Mouse (Mus musculus): ENCODE measurements at regions not wholly inside any gene's neighbourhood (a gene's known extent, or its start where the extent isn't known, plus 50 kb on each side); places are given as distances from the start of the nearest gene placed in this dataset.

GRCm38 (mm10) chr12:56275556-56276242, 70.0 kb downstream of the Mbip start:
- peak; percentile 98 for ATAC-seq (ENCODE audit: low TSS enrichment)

DNA sequence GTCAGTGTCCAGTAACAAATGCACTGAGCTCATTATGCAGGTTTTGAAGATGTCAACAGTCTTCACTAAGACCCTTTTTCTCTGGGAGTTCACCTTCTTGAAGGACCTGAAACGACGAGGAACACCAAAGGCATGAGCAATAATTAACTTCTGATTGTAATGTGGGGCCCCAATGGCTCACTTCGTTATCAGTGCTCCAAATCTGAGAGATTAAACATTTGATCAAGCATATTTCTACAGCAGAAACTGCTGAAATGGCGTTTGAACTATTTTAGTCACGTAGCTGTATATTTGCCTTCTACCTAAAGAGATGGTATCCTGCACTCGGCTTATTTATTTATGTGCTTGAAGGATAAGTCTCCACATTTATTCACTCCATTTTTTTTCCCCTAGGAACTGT, 80.6 kb downstream of the Mbip start:
- no peak for ATAC-seq (ENCODE audit: low TSS enrichment)

- ATAC-seq (ENCODE audit: low TSS enrichment): no peak
Measured at GRCm38 (mm10) chr12:56261471-56261870, 84.2 kb downstream of the Mbip start.

- ATAC-seq (ENCODE audit: low TSS enrichment): peak; percentile 50
Measured at GRCm38 (mm10) chr12:56258401-56259050, 87.2 kb downstream of the Mbip start.

DNA sequence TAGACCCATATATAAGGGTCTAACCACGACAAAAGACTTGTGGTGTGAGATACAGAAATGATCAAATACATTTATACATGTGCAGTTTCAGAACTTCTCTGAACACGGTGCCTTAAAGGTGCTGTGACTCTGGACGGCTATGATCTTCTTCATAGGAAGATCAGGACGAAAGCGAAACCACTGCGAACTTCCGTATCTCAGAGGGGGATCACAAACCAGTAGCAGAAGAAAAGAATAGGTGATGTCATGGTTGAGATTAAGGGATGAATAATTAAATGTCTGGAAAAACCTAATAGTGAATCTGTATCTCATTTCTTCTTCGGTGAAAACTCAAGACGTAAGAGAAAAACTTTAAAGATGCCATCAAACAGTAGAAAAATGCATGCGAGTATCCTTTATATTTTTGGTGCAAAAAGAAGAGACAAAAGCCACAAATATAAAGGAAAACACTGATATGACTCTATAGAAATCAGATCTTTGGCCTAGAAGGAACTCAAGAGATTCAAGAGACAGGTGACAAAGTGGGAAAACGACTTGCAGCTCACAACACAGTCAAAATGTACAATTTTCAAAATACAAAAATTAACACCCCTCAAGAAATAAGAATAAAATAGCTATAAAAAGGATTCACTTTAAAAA, 89.3 kb downstream of the Mbip start:
- ATAC-seq (ENCODE audit: low TSS enrichment): no peak

DNA sequence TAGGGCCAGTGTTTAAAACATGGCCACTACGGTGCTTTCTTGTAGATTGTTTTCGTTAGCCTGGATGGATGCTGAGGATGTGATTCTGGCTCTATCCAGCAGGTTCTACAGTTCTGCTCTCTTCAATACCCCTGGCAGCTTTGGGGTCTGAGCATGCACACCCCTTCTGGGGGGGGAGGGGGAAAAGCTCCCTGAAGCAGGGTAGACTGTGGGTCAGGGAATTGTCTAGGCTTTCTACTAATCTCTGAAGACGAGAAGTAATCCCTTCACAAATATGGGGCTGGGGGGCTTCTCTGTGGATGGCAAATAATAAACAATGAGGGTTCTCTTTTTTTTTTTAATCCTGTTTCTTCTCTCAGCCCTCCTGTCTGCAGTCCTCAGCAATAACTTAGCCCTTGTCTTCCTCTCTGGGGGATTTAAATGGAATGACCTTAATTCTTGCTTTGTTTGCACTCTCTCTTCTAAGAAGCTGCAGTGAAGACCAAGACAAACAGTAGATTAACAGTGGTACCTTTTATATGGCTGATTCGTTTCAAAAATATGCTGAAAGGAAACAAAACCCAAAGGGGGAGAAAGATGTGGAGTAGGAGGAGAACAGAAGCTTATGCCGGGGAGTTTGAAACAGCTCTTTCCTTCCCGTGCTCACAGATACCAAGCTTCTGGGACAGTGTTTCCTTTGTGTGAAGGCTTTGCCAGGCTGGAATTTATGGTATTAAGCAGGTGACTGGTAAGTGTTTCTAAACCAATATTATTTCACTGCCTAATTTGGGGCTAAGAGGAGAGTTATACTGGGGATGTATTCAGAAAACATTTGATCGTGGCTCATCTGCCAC, 92.9 kb downstream of the Mbip start:
- ATAC-seq (ENCODE audit: low TSS enrichment): no peak; the same call in 1 of the 2 replicates

DNA sequence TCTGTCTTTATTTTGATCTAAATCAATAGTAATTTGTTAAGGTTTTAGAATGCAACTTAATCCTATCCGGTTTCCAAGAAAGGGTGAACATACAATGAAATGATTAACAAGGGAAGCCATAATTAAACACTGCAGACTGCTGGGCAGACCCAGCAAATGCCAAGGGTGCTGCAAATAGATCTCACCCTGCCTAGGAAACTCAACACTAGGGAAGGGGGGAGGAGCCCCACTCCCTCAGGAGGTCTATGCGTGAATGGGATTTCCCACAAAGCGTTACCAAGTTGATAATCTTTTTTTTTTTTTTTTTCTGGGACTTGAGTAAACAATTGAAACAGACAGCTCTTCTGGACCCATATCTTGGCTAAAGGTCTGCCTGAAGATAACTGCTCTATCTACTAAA, 95.4 kb downstream of the Mbip start:
- no peak for ATAC-seq (ENCODE audit: low TSS enrichment)

GRCm38 (mm10) chr12:56246406-56246805, 99.3 kb downstream of the Mbip start:
- ATAC-seq (ENCODE audit: low TSS enrichment): no peak

DNA sequence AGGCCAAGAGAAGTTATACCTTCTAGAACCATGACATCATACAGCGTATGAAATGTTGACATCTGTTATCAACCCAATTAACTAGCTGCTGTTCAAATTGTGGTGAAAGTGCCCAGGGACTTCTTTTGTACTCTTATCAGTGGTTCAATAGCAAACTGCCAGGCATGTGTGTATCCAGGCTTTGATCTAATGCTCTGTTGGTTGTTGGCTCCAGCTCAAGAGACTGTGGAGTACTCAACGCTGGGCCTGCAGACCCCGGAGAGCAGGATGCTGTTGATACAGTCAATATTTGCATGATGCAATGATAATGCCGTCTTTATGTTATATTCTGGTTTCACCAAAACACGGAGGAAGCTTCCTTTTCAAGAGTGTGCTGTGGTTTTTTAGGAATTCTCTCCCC, 102.9 kb downstream of the Mbip start:
- no peak for ATAC-seq (ENCODE audit: low TSS enrichment)

DNA sequence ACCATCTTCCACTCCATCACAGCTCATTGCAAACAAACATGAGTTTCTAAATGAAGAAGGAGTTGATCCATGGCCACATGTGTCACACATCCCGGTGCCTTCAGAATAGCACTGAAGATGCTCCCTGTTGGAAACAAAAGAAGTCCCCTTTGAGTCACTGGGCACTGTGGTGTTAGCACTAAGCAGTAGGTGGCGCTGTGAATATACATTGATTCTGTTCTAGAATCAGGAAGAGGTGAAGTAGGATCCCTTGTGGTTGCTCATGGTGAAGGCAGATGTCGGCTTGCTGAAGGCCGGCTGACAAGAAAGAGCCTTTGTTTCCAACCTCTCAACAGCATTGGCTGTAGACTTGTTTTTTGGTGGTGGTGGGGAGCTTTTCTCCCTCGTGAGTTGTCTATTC, 104.0 kb downstream of the Mbip start:
- ATAC-seq (ENCODE audit: low TSS enrichment): peak; percentile 98

DNA sequence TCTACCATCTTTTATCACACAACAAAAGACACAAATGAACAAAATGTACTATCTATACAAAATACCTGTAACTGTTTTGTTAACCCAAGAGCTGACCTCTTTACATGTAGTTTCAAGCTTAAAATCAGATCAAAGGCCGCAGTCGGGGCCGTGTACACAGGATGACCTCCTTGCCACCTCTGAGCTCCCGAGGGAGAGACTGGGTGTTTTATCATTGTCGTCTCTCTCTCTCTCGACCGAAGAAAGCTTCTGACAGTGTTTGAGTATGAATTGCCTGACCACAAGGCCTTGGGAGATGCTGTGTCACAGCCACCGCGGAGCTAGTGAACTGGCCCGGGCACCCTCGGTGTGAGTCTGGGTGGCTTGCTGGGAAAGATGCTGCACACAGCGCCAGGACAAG, 105.5 kb downstream of the Mbip start:
- ATAC-seq (ENCODE audit: low TSS enrichment): no peak

DNA sequence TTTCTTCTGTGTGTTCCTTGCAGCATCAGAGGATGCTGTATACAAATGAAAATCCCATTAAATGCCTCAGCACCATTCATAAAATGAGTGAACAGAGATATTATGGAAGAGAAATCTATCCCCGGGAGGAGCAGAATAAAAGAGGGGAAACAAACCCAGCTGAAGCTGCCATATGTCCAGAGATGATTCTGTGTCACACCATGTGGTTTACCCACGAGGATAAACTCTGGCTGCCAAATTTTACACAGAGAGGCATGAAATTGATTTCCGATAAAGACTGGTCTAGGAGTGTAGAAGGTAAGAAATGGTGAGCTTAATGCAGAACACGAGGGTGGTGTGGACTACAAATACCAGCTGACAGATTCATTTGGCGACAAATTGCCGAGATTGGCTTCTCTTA, 111.1 kb downstream of the Mbip start:
- peak; percentile 66 for ATAC-seq (ENCODE audit: low TSS enrichment)

- ATAC-seq (ENCODE audit: low TSS enrichment): peak; percentile 93
Measured at GRCm38 (mm10) chr12:56233209-56233608, 112.5 kb downstream of the Mbip start.

DNA sequence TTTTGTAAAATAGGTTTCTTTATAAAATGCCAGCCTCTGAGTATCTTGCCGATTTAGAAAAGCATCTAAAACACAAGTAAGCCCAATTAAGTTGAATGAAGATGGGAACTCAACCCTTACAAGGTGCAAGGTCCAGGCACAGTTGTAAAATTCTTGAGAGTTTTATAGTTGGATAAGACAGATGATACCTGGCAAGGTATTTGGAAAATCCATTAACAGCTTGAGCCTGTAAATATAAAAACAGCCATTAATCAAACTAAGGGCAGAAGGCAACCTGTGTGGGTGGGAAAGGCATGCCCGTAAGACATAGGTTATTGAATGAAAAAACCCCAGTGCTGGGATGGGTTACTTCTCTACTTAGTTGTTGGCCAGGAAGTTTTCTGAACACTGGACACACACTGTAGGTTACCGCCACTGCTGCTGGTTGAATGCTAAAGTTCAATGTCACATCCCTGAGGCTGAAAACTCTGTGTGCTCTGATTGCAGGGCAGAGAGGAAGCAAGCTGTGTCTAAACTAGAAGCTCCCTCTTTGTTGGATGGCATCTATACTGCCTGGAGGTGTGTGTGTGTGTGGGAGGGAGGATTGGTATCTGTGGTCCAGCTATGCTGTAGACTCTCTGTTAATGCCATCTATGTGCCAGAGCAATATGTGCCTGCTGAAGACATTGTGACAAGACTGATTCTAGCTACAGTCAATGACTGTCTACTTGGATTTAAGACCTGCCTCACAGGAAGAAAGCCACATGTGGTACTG, 121.4 kb downstream of the Mbip start:
- ATAC-seq (ENCODE audit: low TSS enrichment): no peak

- ATAC-seq (ENCODE audit: low TSS enrichment): no peak
Measured at GRCm38 (mm10) chr12:56193524-56193923, 152.2 kb downstream of the Mbip start.

GRCm38 (mm10) chr12:56189562-56189961, 156.1 kb downstream of the Mbip start:
- ATAC-seq (ENCODE audit: low TSS enrichment): no peak

GRCm38 (mm10) chr12:56160736-56161135, 185.0 kb downstream of the Mbip start:
- ATAC-seq (ENCODE audit: low TSS enrichment): no peak

- ATAC-seq (ENCODE audit: low TSS enrichment): peak; percentile 96
Measured at GRCm38 (mm10) chr12:56144359-56144758, 201.3 kb downstream of the Mbip start.

- peak; percentile 91 for ATAC-seq (ENCODE audit: low TSS enrichment)
Measured at GRCm38 (mm10) chr12:56143789-56144188, 201.9 kb downstream of the Mbip start.

GRCm38 (mm10) chr12:56114446-56114845, 231.2 kb downstream of the Mbip start:
- no peak for ATAC-seq (ENCODE audit: low TSS enrichment)

- ATAC-seq (ENCODE audit: low TSS enrichment): no peak
Measured at GRCm38 (mm10) chr12:56081406-56081805, 245.3 kb downstream of the Brms1l start.

DNA sequence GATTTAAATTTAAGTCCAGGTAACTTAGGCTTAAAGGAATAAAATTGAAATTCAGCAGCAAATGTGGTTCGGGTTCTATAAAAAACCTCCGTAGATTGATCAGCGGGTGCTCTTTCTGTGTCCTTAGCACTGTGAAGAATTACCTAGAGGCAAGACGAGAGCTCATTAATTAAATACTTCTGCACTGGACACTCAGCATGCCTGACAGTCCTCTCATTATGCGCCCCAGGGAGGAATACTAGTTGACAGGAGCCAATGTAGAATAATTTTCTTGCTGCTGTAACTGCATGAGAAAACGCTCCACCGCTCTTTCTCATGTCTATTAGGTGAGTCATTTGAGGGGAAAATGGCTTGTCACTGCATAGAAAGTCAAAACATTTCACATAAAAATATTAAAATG, 228.1 kb downstream of the Brms1l start:
- ATAC-seq (ENCODE audit: low TSS enrichment): no peak

All from frontal cortex, adult (tissue).